Mouse (Mus musculus) midbrain, embryonic 11.5 days (tissue): ENCODE results near the gene Gm45521. TPM values are rescaled to one million over a fixed set of nuclear protein-coding genes. Genes with fewer than 3 reads are reported as not detected.
A peak's percentile ranks its signal among the peaks of the same experiment; 100 is the strongest.

Source experiments
- ATAC-seq: fragments of 200-750 bp; cut with Nextera tagmentation; 2 replicates; pipeline ENCODE4 v1.8.0; 2017; ENCODE audit warnings: moderate TSS enrichment, moderate library complexity; ENCODE audit not compliant: low FRiP score
- DNase-seq: peaks from one replicate; pipeline ENCODE4 v3.0.0; 2015; ENCODE audit warnings: low spot score; ENCODE audit errors: missing footprints
- H3K27ac ChIP-seq: fragments of 300-500 bp; sonication (generic); 2 replicates; pipeline ENCODE4 v1.5.1; 2014; ENCODE audit warnings: low read depth, low read length
- H3K27me3 ChIP-seq: fragments of 300-500 bp; sonication (generic); 2 replicates; pipeline ENCODE4 v1.6.1; 2014; ENCODE audit warnings: mild to moderate bottlenecking, low read length, moderate library complexity, mixed read lengths; ENCODE audit not compliant: control insufficient read depth, insufficient read depth
- H3K36me3 ChIP-seq: fragments of 300-500 bp; sonication (generic); 2 replicates; pipeline ENCODE4 v1.6.1; 2014; ENCODE audit warnings: mild to moderate bottlenecking, low read length, moderate library complexity, mixed read lengths; ENCODE audit not compliant: control insufficient read depth, insufficient read depth
- H3K4me1 ChIP-seq: fragments of 300-500 bp; sonication (generic); 2 replicates; pipeline ENCODE4 v1.6.1; 2014; ENCODE audit warnings: low read length; ENCODE audit not compliant: control insufficient read depth, insufficient read depth
- H3K4me2 ChIP-seq: fragments of 300-500 bp; sonication (generic); 2 replicates; pipeline ENCODE4 v1.6.1; 2014; ENCODE audit warnings: mild to moderate bottlenecking, moderate library complexity
- H3K4me3 ChIP-seq: fragments of 300-500 bp; sonication (generic); 2 replicates; pipeline ENCODE4 v1.5.1; 2014; ENCODE audit warnings: low read depth, low read length
- H3K9ac ChIP-seq: fragments of 300-500 bp; sonication (generic); 2 replicates; pipeline ENCODE4 v1.6.1; 2014; ENCODE audit warnings: low read length
- H3K9me3 ChIP-seq: fragments of 300-500 bp; sonication (generic); 2 replicates; pipeline ENCODE4 v1.6.1; 2016; ENCODE audit warnings: low read length; ENCODE audit not compliant: control insufficient read depth
- WGBS: fragments of 180-500 bp; shearing (Covaris S2); extraction: QIAGEN DNeasy Blood & Tissue Kit; methylation state at CpG from one replicate; pipeline ENCODE4 v1.1.7; 2014; 5-methylcytosine and 5-hydroxymethylcytosine counted together
- polyA plus RNA-seq: library from polyadenylated mRNA; unstranded; fragments of >200 nt; fragmentation: Nextera tagmentation; extraction: Ambion mirVana; gene quantifications from 2 replicates; pipeline ENCODE4 v1.2.1, GENCODE M21; 2014

The Gm45521 gene
- polyA plus RNA-seq, 1 experiment from 2014 or later: 0.36 TPM

- Histone ChIP-seq H3K4me2 (no peak overlapping the region), H3K4me1 (no peaks in the 10 kb centered on the region), H3K9me3 (no peaks in the 10 kb centered on the region), H3K9ac (no peak overlapping the region), H3K27ac (no peak overlapping the region), H3K27me3 (no peaks in the 10 kb centered on the region), H3K4me3 (no peak overlapping the region), H3K36me3 (peaks cover 10% of the 10 kb centered on the region; the same call in 1 of the 2 replicates)
- ATAC-seq (no peak), DNase-seq (no peak)
- WGBS: 86% methylated on average over 1 of the region's 1 CpGs
Measured at GRCm38 (mm10) chr14:7928362-7928761, 28.7 kb upstream of the Gm45521 start.

GRCm38 (mm10) chr14:7929029-7929428 lies 28.1 kb upstream of the Gm45521 start:
- DNase-seq (no peak), ATAC-seq (no peak)
- Histone ChIP-seq H3K27me3 (no peaks in the 10 kb centered on the region), H3K4me2 (no peak overlapping the region), H3K9me3 (no peaks in the 10 kb centered on the region), H3K36me3 (peaks cover 10% of the 10 kb centered on the region; the same call in 1 of the 2 replicates), H3K4me3 (no peak overlapping the region), H3K9ac (no peak overlapping the region), H3K4me1 (no peaks in the 10 kb centered on the region), H3K27ac (no peak overlapping the region)
- WGBS: 90% methylated on average over 7 of the region's 7 CpGs

- Histone ChIP-seq H3K27me3 (no peaks in the 10 kb centered on the region), H3K36me3 (peaks cover 10% of the 10 kb centered on the region; the same call in 1 of the 2 replicates), H3K4me3 (no peak overlapping the region), H3K9ac (no peak overlapping the region), H3K9me3 (no peaks in the 10 kb centered on the region), H3K4me1 (no peaks in the 10 kb centered on the region), H3K4me2 (no peak overlapping the region), H3K27ac (no peak overlapping the region)
- ATAC-seq (no peak), DNase-seq (no peak)
- WGBS: 89% methylated on average over 4 of the region's 4 CpGs
Measured at GRCm38 (mm10) chr14:7932151-7932550, 24.9 kb upstream of the Gm45521 start.

GRCm38 (mm10) chr14:7934166-7934565 lies 22.9 kb upstream of the Gm45521 start:
- no peaks in the 10 kb centered on the region for H3K27me3 ChIP-seq
- H3K36me3 ChIP-seq: peaks cover 7% of the 10 kb centered on the region; the same call in 1 of the 2 replicates
- no peak overlapping the region for H3K9ac ChIP-seq
- WGBS: 92% methylated on average over 7 of the region's 7 CpGs
- DNase-seq (no peak), ATAC-seq (no peak)
- no peaks in the 10 kb centered on the region for H3K9me3 ChIP-seq
- H3K27ac ChIP-seq: no peak overlapping the region
- no peaks in the 10 kb centered on the region for H3K4me1 ChIP-seq
- H3K4me3 ChIP-seq: no peak overlapping the region
- H3K4me2 ChIP-seq: no peak overlapping the region

GRCm38 (mm10) chr14:7937052-7937630 lies 19.9 kb upstream of the Gm45521 start:
- Histone ChIP-seq H3K27me3 (no peaks in the 10 kb centered on the region), H3K4me3 (no peak overlapping the region), H3K9ac (no peak overlapping the region), H3K27ac (no peak overlapping the region), H3K9me3 (no peaks in the 10 kb centered on the region), H3K36me3 (peaks cover 3% of the 10 kb centered on the region; the same call in 1 of the 2 replicates), H3K4me2 (peak overlapping the region; percentile 21; the same call in 1 of the 2 replicates), H3K4me1 (no peaks in the 10 kb centered on the region)
- peak; percentile 54; the same call in 1 of the 2 replicates for ATAC-seq
- peak; percentile 88 for DNase-seq
- WGBS: 21% methylated on average over 17 of the region's 17 CpGs

GRCm38 (mm10) chr14:7938809-7939784 lies 18.0 kb upstream of the Gm45521 start:
- H3K27me3 ChIP-seq: no peaks in the 10 kb centered on the region
- H3K9me3 ChIP-seq: no peaks in the 10 kb centered on the region
- H3K4me2 ChIP-seq: no peak overlapping the region
- no peak overlapping the region for H3K9ac ChIP-seq
- no peaks in the 10 kb centered on the region for H3K4me1 ChIP-seq
- H3K36me3 ChIP-seq: 0 out of 2 replicates have a peak, but pooled peaks cover under 1% of the 10 kb centered on the region
- H3K4me3 ChIP-seq: no peak overlapping the region
- ATAC-seq: no peak
- H3K27ac ChIP-seq: no peak overlapping the region
- 94% methylated on average over 19 of the region's 19 CpGs for WGBS
- no peak for DNase-seq

- no peak for ATAC-seq
- WGBS: 73% methylated on average over 5 of the region's 5 CpGs
- H3K36me3 ChIP-seq: no peaks in the 10 kb centered on the region; the same call in 1 of the 2 replicates
Measured at GRCm38 (mm10) chr14:7941413-7941812, 15.7 kb upstream of the Gm45521 start.

GRCm38 (mm10) chr14:7943101-7943800 lies 13.8 kb upstream of the Gm45521 start:
- Histone ChIP-seq H3K4me2 (no peak overlapping the region), H3K36me3 (no peaks in the 10 kb centered on the region; the same call in 1 of the 2 replicates), H3K9me3 (no peaks in the 10 kb centered on the region), H3K27ac (no peak overlapping the region), H3K27me3 (no peaks in the 10 kb centered on the region), H3K9ac (no peak overlapping the region), H3K4me3 (no peak overlapping the region), H3K4me1 (no peaks in the 10 kb centered on the region)
- ATAC-seq: no peak
- DNase-seq: no peak
- WGBS: 87% methylated on average over 7 of the region's 7 CpGs

More at GRCm38 (mm10) chr14:7941413-7941812, 15.7 kb upstream of the Gm45521 start:
- no peaks in the 10 kb centered on the region for H3K9me3 ChIP-seq
- H3K27ac ChIP-seq: no peak overlapping the region
- no peaks in the 10 kb centered on the region for H3K4me1 ChIP-seq
- DNase-seq: no peak
- no peak overlapping the region for H3K4me2 ChIP-seq
- no peaks in the 10 kb centered on the region for H3K27me3 ChIP-seq
- no peak overlapping the region for H3K9ac ChIP-seq
- no peak overlapping the region for H3K4me3 ChIP-seq
